Mouse (Mus musculus) T-cell, adult 2 months (primary cell): ENCODE results near the gene Gm37419.

Source experiments
- DNase-seq: peaks from one replicate; pipeline ENCODE4 v3.0.0; 2022; ENCODE audit warnings: low spot score

Gene Gm37419

GRCm38 (mm10) chr16:23997228-23997627, 8.9 kb downstream of the Gm37419 start:
- peak; percentile 13 for DNase-seq

- DNase-seq = no peak
Measured at GRCm38 (mm10) chr16:23997912-23998311, 9.6 kb downstream of the Gm37419 start.

- no peak for DNase-seq
Measured at GRCm38 (mm10) chr16:24005928-24006327, 17.6 kb downstream of the Gm37419 start.

DNA sequence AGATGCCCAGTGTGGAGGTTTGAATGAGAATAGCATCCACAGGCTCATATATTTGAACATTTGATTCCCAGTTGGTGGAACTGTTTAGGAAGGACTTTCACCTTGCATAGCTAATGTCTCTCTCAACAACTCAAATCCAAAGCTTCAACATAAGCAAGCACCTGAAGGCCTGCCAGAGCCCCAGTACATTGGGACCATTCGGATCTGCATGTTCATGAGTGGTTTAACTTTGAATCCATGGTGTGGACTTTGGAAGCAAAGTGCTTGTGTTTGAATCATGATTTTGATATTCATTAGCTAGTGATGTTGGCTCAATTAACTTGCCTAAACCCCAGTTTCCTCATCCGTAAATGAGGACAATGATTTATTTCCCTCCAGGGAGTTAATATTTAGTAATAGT, 21.6 kb downstream of the Gm37419 start:
- DNase-seq = no peak

DNA sequence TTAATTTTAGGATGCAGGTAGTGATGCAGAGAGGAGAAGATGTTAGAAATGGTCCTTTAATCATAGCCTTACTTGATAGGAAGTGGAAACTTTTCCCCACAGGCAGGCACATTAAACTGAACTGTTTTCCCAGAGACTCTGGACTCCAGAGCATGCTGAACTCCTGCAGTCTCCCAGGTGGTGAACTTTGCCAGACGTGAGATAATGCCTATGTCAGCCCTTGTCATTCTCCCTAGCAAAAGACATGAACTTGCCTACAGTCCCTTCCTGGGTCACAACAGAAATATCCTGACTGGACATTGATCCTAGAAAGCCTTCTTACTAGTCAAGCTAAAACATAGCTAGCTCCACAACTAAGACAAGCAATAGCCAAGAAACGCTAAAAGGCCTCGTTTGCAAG, 23.0 kb downstream of the Gm37419 start:
- no peak for DNase-seq

DNA sequence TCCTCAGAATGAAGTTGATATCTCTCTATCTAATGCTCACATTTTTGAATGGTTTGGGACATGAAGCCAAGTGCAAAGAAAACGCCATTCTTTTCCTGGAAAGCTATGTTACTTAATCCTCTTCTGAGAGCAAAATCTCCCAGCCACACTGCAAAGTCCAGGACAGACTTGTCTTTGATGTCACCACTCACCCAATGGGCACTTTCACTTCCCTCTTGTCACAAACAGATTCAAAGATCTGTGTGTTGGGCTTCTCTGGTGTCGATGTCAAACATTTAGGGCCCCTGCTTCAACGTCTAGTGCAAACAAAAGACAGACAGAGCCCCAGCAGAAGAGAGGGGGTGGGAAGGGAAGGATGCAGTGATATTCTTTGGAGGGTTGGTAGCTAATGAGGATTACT, 23.8 kb downstream of the Gm37419 start:
- DNase-seq = no peak

- DNase-seq = no peak
Measured at GRCm38 (mm10) chr16:24014378-24014777, 26.1 kb downstream of the Gm37419 start.

DNA sequence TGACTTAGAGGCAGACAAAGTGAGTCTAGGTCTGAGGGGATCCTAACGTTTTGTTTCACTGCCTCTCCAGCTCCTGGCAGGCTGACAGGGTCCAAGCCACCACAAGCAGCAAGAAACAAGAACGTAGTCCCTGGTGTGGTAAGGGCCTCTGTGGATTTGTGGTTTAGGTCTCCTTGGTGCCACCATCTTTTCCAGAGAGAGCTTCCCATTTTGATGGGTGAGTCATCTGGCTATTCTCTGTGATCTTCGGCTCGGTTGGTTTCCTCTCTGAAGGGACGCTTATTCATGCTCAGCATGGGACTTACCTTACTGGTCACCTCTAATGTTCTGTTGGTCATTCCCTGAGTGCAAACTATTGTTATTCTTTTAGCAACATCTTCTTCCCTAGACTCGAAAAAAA, 28.0 kb downstream of the Gm37419 start:
- no peak for DNase-seq

- DNase-seq = no peak
Measured at GRCm38 (mm10) chr16:24016742-24017141, 28.5 kb downstream of the Gm37419 start.

DNA sequence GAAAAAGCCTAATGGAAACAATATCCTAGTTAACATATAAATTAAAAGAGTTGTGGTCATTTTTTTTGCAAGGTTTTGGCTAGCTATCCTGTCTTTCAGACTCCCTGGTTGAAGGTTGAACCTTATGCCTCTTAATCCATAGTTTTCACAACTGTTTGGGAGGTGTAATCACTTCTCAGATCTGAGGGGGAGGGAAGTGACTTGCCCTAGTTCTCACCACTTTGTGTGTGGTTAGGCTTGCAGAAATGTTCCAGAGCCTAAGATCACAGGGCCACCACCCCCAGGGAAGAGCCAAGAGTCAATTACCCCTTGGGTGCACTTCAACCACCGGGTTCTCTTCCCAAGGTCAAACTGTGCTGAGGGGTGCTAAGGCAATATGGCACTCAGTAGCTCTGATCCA, 33.4 kb downstream of the Gm37419 start:
- no peak for DNase-seq

- no peak for DNase-seq
Measured at GRCm38 (mm10) chr16:24022605-24023004, 34.3 kb downstream of the Gm37419 start.

GRCm38 (mm10) chr16:24025442-24025841, 37.2 kb downstream of the Gm37419 start:
- no peak for DNase-seq

DNA sequence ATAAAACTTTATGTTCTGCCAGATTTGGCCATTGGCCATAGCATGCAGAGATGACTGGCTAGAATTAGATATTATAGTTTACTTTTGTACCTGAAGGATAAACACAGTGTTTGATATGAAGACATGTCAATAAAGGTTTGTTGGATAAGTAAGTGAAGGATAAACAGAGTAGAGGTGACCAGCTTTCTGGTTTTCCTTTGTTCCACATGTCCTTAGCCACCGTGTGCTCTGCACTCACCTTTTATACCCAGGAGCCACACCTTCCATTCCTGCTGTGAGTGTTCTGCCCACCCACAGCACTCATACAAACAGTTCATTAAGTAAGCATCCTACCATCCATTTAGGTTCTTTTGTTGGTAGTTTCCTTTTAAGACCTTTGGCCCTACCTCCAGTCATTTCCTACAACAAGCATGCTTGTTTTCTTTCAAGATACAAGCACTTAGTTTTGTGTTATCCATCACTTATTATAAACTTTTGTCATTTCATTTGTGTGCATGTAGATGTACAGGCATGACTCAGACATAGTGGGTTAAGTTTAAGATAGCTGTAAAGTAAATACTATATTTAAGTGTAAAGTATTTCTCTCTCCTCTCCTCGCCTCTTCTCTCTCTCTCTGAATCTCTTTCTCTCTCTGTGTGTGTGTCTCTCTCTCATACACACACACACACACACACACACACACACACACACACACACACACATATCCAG, 41.8 kb downstream of the Gm37419 start:
- no peak for DNase-seq

DNA sequence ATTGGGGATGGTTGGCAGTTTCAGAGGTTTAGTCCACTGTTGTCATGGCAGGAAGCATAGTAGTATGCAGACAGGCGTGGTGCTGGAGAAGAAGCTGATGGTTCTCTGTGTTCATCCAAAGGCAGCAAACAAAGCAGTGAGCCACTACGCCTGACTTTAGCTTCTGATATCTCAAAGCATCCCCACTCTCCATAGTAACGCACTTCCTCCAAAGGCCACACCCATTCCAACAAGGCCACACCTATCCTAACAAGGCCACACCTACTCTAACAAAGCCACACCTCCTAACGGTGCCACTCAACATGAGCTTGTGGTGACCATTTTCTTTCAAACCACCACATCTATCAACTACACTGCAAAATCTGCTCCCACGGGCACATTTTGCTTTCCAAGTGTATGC, 45.0 kb downstream of the Gm37419 start:
- DNase-seq = no peak

GRCm38 (mm10) chr16:24034450-24034849, 46.2 kb downstream of the Gm37419 start:
- no peak for DNase-seq

- DNase-seq = no peak
Measured at GRCm38 (mm10) chr16:24035767-24036166, 47.5 kb downstream of the Gm37419 start.

GRCm38 (mm10) chr16:24036398-24036797, 48.1 kb downstream of the Gm37419 start:
- no peak for DNase-seq
